Mouse (Mus musculus): ENCODE results near the gene Prima1.
A peak's percentile ranks its signal among the peaks of the same experiment; 100 is the strongest.

The Prima1 gene

DNA sequence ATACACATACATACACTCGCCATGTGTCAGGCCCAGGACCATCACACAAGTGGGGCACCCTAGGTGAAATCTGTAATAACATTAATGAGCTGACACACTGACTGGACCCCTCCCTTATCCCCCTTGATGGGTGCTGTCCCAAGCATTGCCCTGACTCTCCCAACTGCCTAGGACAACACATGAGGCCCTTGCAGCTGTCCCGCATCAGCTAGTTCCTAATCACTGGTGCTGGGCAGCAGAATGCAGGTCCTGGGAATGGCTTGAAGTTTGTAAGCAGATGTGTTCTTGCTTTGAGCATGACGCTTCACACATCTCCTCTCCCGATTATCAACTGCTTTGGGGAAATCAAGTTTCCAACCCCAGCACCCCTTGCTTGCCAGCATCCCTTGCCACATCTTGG, 15.8 kb downstream of the Prima1 start:
- no peak for DNase-seq (ENCODE audit: low spot score)

DNA sequence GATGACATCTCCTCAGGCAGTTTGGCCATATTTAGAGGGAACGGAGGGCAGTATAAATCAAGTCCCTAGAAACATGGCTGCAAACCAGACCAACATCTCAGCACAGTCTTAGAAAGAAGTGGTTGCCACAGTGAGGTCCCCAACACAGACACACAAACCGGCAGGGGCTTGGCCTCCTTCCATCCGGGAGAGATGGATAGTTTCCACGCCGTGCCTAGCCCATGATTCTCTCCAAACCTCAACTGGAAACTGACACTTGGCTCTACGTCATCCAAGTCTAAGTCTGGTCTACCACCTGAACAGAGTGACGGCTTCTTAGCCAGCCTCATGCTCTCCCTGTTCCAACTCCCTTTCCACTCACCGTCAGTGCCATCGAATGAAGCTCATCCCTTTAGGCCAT, 18.3 kb downstream of the Prima1 start:
- no peak for DNase-seq (ENCODE audit: low spot score)

DNA sequence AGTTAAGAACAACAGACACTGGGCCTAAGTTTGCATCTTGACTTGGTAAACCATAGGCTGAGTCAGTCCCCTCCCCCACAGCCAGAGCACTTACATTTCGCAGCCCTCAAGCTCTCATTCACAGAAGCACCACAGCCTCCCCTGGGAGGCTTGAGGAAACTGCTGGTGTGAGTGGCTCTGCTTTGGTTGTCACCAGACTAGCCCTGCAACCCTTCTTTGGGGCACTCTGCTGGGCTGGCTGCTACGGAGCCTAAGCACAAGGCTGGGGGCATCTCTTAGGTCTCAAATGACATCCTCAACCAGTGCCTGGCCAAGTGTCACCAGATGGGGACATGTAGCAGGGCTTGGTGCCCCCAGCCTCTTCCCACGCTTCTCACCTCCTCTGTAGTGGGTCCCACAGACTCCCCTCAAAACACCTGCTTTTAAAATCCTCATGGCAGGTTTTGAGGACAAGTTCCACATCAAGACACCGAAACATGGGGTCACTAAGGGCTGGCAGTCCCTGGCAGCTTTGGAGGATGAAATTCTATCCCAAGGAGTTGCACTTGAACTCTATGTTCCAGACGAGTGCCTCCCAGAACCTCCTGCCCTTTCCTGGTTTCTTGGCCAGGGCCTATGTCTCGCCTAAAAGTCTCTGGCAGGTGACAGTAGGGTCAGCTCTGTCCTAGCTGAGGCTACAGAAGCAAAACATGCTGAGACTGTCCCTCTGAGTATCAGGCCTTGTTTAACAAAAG, 25.9 kb downstream of the Prima1 start:
- peak; percentile 17 for DNase-seq (ENCODE audit: low spot score)

DNA sequence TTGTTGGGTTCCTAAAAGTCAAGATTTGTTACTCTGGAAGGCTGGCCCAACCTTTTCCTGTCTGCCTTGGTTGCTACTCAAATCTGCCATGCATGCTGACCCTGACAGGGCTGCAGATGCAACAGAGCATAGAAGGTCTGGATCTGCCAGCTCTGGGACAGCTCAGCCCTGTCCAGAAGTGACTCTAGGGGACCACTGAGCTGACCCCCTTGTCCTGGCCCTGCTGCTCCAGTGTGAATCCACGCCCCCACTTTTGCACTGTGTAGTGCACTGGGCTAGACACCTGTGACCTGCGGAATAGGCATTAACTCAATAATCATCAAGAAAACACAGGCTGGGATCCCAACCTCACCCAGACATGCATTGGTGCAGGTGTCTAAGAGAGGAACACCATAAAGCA, 27.2 kb downstream of the Prima1 start:
- no peak for DNase-seq (ENCODE audit: low spot score)

DNA sequence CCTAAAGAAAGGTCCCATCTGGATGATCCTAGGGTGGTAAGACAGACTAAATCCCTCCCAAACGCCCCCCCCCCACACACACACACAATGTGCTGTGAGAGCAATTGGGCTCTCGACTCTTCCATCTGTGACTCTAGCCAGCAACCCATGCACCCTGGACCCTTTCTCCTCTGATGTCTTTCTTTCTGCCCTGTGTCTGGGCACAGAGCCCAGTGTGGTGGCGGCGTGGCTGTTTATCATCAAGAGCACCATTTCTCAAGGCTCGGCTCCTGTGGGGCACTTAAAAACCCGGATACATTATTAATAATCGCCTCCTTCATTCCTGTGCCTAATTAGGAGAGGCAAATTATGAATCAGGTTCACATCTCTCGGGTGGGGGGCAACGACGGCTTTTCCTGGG, 27.7 kb downstream of the Prima1 start:
- DNase-seq (ENCODE audit: low spot score): no peak

DNA sequence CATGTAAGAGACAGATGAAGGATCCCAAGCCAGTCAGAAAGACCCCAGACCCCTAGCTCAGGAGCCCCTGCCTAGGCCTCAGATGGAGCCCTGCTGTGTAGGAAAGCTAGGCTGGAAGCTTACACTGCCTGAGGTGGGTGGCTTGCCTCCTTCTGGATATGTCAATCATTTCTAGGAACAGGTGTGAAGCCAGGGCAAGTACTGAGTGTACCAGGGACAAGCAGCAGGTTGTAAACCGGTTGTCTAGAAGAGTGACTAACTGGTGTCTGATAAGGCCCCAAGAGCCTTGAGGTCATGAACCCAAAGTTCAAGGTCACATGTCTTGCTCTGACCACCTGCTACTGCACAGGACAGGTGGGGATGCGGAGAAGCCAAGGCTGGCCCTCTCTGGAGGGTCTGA, 28.4 kb downstream of the Prima1 start:
- DNase-seq (ENCODE audit: low spot score): no peak

DNA sequence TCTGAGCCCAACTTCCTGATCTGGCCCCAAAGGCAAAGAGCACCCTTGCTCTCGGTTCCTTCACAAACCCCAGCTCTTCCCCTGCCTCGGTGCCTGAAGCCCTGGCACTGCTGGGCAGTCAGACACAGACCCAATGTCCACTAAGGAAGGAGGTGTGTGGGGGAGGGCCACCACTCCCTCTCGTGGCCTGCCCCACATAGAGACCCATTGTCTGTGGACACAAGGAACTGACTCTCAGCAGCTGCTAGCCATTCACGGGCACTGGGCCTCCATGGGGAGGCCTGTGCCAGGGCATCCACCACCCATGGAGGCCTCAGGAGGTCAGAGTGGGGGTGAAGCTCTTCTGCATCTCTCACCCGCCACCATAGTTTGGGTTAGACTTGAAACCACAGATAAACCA, 30.9 kb downstream of the Prima1 start:
- DNase-seq (ENCODE audit: low spot score): no peak

DNA sequence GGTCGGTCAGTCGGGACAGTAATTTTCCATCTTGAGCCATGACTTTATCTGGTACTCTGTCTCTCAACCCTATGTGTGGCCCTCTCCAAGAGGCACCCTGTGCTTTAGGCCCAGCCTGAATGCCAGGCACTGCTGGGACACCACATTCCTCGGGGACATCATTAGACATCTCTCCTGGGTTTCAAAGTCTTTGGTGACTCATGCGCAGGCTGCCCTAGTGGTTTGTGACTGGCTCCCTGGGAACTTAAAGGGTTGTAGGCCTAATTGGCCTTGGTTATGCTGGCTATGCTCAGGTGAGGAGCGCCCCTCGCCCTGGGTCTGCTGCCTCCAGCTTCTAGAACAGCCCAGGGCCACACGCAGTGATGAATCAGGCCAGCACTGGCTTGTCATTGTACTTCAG, 32.4 kb downstream of the Prima1 start:
- no peak for DNase-seq (ENCODE audit: low spot score)

DNA sequence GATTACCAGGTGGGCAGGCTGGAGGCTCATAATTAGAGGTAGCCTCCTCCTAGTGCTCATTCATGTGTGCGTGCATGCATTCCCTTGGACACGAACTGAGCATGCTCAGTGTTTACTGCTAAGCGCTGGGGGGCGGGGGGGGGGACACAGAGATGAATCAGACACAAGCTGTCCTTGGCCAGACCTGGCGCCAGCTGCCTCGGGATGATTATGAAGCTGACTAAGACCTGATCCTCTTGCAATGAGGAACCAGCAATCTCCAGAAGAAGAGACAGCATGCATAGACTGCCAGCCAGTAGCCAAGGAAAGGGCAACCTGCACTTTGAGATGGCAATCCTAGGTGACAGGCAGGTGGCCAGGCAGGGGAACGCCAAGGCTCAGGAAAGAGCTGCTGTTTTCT, 36.4 kb downstream of the Prima1 start:
- no peak for DNase-seq (ENCODE audit: low spot score)

DNA sequence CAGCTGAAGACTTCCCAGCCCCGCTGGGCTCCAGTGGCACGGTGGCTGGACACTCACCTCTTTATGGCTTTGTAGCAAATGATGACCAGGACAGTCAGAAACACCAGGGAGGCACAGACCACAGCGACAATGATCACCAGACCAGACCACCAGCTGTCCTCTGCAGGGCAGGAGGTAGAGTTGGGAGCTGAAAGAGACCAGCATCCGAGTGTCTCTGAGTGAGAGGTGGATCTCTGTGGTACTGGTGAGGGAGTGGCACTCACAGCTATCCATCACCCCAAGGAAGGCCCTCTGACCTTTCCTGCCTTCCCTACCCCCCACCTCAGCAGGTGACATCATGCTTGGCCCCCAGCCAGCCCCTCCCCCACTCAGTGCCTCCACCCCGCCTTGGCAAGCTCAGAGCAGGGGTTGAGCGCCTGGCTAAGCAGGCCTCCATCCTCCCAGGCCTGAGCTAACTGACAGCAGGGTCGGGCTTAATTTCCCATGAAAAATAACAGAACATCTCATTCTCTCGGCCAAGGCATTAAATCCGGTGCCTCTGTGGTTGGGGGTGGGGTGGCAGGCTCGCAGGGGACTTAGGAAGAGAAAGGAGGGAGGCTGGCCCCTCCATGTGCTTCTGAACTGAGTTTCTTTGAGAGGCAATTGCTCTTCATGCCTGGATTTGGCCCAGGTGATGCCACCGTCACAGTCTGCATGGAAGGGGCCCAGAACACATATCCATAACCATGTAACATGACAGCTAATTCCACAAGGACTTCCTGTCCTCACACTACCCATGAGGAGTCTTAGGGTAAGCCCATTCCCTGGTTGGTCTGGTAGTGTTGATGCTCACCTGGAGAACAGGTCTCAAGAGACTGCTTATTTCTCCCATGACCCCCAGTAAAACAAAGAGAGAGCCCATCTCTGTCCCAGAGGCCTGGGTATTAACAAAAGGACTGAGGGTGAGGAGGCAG, 39.1 kb downstream of the Prima1 start:
- DNase-seq (ENCODE audit: low spot score): peak; percentile 56

DNA sequence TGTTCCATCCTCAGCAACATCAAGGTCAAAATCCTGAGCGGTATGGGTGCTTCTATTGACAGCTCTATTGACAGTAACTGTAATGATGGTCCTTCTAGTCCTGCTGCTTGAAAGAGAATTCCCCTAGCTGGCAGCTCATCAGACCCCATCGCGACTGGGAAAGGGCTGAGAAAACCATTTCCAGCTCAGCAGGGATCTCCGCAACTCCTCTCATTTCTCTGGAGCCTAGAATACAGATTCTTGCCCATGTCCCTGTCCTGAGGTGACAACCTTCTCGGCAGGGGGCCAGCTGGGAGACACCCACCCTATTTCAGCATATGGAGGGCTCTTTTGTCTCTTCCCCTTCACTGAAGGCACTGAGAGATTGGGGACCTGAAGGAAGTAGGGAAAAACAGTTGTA, 49.0 kb downstream of the Prima1 start:
- DNase-seq (ENCODE audit: low spot score): no peak

DNA sequence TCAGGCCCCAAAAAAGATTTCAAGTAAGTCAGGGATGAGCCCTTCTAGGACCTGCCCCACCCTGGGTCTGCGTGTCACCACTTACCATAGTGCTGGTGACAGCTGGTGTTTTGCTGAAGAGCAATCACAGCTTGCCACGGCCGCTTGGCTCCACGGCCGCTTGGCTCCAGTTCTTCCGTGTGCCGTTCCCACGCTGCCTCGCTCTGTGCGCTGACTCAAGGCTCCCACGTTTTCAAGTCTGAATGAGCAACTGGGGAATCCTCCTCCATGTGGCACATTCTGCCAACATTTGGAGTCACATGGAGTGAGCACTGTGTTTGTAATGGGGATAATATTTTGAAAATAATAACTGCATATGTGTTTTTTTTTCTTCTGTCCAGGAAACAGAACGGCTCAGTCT, 52.2 kb downstream of the Prima1 start:
- no peak for DNase-seq (ENCODE audit: low spot score)

DNA sequence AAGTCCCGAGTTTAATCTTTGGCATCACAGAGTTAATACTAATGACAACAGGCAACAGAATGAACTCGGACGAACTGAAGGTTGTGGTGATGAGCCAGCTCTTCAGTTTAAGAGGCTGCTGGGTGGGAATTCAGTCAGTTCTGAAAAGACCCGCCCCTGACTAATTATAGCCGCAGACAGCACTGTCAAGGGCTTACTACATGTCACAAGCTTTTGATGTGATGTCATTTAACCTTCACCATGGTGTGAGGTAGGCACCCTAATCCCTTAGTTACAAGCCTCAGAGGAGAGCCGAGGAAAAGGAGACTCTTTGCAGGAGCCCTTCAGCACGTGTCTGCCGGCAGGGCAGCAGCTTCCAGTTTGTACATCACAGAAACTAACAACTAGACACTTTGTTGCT, 53.7 kb downstream of the Prima1 start:
- no peak for DNase-seq (ENCODE audit: low spot score)

DNA sequence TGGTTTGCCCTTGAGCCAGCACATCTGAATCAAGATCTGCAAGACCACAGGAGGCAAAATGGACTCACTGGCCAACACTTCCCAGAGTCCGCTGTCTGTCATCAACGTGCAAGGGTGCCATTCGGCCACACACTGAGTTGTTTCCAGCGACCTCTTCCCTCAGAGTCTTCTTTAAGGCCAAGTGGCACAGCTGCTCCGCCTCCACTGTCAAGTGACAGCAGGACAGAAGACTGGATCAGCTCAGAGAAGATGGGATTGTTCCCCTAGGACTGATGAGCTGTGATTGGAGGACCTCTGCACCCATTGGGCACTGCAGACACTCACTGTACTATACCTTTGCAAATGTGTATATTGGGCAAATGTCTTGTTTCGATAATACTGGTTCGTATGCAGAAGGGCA, 54.9 kb downstream of the Prima1 start:
- no peak for DNase-seq (ENCODE audit: low spot score)

DNA sequence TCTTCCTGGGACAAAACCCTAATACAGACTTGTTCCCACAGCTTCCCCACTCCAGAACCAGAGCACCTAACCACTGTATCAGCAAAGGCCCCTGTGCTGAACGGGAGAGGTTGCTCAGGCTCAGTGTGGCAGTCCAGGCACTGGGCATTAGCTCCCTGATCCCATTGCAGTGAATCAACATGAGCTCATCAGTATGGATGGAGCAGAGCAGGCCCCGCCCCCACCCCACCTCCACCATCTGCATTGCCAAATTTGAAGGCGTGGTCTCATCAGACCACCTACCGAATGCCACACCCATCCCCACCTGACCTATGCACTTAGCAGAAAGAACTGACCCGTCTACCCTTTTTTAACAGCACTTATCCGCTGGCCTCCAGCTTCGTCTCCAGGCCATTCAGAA, 58.9 kb downstream of the Prima1 start:
- DNase-seq (ENCODE audit: low spot score): no peak

DNA sequence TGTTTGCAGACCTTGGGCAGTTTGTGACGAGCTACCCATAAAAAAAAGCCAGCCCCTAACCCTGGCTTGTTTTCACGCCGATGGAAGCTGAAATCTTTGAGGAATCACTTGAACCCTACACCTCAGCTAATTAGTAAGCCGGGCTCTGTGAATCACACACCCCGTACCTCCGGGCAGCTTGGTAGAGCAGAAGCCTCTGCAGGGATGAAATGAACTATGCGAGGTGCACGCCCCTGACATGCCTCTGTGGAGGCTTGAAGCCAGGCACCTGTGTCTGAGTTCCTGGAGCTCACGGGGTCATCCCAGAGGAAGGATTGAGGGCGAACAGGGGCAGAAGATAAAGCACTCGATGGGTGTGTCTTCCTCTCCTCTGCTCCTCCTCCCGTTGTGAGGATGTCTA, 73.1 kb downstream of the Prima1 start:
- DNase-seq (ENCODE audit: low spot score): no peak

DNA sequence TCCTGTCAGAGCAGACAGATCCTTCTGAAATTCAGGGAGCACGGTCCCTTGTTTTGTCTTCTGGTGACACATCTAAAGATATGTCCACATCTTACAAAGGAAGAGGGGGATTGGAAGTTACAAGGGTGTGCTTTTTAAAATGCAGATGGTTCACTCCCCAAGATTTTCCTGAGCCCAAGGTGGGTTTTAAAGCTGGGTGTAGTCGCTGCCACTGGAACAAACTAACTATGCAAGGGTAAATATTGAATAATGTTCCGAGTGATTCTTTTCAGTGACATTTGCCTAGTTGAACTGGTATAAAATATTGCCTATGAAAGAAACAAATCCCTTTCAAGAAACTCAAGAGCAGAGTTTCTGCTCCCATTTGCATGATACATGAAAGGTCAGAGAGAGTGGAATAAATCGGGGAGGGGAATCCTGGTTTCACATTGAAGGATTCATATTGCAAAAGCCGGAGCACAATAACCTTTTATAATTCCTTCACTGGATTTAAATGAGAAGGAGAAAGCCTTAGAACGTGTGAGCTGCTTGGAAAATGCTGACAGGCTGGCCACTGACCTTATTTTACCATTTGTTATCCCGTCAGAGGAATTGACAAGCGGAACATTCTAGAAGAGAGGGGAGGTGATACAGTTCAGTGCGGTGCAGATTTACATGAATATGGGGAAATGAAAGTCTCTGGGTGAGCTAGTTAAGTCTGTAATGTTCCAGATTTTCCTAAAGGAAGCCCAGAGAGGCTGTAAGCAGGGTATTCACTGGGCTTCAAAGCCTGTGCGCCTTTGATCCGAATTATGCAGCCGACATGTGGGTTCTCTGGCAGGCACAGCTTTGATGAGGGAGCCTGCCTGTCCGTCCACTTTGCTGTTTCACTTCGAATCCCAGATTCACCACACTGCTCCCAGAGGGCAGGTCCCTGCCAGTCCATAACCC, 77.6 kb downstream of the Prima1 start:
- DNase-seq (ENCODE audit: low spot score): no peak

DNA sequence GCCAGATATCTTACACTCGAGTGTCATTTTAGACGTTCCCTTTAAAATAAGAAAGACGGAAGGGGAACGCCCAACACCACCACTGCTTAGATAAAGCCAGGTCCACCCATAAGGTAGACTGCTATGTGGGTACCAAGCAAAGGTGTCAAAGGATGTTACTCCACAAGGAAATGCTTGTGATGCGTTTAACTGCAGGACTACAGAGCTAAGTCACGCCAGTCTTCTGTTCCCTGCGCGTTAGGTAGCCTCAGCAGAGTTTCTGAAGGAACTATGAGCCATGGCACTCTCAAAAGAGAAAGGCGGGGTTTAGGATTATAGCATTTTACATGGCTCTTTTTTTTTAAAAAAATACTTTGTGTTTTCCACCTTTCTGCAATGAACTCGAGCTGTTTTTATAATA, 78.4 kb downstream of the Prima1 start:
- DNase-seq (ENCODE audit: low spot score): no peak

DNA sequence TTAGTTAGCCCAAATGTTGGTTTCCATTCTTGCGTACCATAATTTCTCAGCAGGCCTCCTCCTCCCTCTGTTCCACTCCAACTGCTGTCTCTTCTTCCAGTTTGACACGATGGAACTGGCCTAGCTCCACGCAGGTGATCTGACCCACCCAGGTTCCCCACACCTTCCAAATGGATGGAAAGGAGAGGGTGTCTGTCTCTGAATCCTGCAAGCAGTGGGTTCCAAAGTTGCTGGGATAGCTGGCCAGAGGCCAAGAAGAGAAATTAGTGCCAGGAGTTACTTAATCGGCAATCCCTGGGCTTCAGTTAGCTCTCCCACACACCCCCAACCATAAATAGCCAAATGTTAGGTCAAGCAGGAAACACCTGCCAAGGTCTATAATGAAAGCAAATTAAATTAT, 81.2 kb downstream of the Prima1 start:
- no peak for DNase-seq (ENCODE audit: low spot score)

DNA sequence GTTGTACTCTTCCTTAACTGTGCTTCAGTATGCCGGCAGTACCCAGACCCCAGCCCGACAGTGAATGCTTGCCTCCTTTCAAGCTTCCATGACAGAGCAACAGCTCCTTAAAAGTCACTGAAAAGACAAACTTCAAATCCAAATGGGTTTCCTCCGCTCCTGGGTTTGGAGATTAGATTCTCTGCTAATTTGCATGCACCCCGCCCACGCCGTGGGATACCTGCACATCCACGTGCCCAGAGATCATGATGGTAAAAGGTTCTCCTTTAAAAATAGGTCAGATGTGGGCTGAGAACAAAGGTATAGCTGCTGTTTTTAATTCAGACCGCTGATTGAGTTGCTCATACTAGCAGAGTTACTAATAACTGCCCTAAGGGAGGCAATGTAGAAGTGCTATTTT, 82.9 kb downstream of the Prima1 start:
- DNase-seq (ENCODE audit: low spot score): no peak

DNA sequence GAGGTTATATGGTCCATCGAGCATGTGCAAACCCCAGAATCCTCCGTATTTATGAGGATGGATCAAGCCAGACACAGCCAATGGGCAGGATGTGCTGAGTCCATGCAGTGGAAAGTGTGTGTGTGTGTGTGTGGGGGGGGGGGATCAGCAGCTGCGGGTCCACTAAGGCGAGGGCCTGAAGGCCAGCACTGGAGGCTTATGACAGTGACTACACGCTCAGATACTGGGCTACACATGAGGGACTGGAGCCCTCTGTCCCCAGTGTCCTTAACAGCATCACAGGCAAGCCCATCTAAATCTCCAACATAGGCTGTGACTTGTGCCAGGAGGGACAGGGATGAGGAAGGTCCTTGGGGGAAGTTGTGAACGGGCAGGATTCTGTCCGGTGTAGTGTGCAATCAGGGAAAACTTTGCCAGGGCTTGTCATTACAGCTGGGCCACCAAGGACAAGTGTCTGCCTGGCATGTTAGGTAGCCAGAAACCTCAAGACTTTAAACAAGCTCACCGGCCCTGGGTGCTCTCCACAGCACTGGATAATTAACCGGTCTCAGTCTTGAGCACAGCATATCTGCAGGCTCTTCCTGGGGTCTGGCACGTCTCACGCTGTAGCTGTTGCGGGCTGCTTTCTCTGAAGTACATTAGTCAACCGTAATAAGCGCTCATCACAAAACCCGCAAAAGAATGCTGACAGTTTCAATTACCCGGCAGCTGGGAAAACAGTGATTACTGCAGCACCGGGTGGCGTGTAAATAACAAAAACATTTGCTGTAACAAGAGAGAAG, 84.6 kb downstream of the Prima1 start:
- DNase-seq (ENCODE audit: low spot score): peak; percentile 59

DNA sequence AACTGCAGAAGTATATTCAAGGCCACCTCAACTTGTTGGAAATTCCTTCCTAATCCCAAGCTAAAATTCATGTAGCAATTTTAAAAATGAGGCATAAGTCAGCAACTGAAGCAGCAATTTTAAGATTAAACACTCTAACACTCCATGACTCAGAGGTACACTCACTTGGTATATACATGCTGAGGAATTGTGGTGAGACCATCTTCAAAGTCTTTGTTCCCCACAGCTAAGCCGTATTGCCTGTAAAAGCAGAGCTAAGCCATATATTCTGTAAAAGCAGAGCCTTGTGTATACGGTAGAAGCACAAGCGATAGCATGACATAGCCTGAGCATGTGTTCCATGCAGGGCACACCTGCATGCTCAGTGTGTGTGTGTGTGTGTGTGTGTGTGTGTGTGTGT, 86.5 kb downstream of the Prima1 start:
- peak; percentile 32 for DNase-seq (ENCODE audit: low spot score)
